Mouse (Mus musculus) heart, embryonic 16.5 days (tissue): ENCODE results near the gene Slc38a10. TPM values are rescaled to one million over a fixed set of nuclear protein-coding genes. Genes with fewer than 3 reads are reported as not detected.

Source experiments
- ATAC-seq: fragments of 200-750 bp; cut with Nextera tagmentation; replicated peaks from 2 replicates; pipeline ENCODE4 v1.8.0; 2017; ENCODE audit warnings: moderate number of reproducible peaks; ENCODE audit not compliant: insufficient read depth, low FRiP score; ENCODE audit errors: extremely low read depth
- H3K27ac ChIP-seq: fragments of 300-500 bp; sonication (generic); 2 replicates; pipeline ENCODE4 v1.5.1; 2014; ENCODE audit warnings: mild to moderate bottlenecking, low read length, control low read depth, moderate library complexity
- H3K27me3 ChIP-seq: fragments of 300-500 bp; sonication (generic); 2 replicates; pipeline ENCODE4 v1.6.1; 2014; ENCODE audit warnings: low read length, mixed read lengths; ENCODE audit not compliant: control insufficient read depth, insufficient read depth
- H3K36me3 ChIP-seq: fragments of 300-500 bp; sonication (generic); 2 replicates; pipeline ENCODE4 v1.6.1; 2014; ENCODE audit not compliant: control insufficient read depth, insufficient read depth
- H3K4me1 ChIP-seq: fragments of 300-500 bp; sonication (generic); 2 replicates; pipeline ENCODE4 v1.6.1; 2014; ENCODE audit warnings: low read length, mixed read lengths; ENCODE audit not compliant: control insufficient read depth, insufficient read depth
- H3K4me2 ChIP-seq: fragments of 300-500 bp; sonication (generic); 2 replicates; pipeline ENCODE4 v1.6.1; 2014; ENCODE audit warnings: low read depth, mild to moderate bottlenecking, control low read depth, low read length
- H3K4me3 ChIP-seq: fragments of 300-500 bp; sonication (generic); 2 replicates; pipeline ENCODE4 v1.5.1; 2014; ENCODE audit warnings: mild to moderate bottlenecking, control low read depth, low read length
- H3K9ac ChIP-seq: fragments of 300-500 bp; sonication (generic); 2 replicates; pipeline ENCODE4 v1.6.1; 2014; ENCODE audit warnings: low read length, control low read depth
- H3K9me3 ChIP-seq: fragments of 300-500 bp; sonication (generic); replicated peaks from 2 replicates; pipeline ENCODE4 v1.6.1; 2016; ENCODE audit warnings: low read length; ENCODE audit not compliant: control insufficient read depth
- WGBS: fragments of 180-500 bp; shearing (Covaris S2); extraction: QIAGEN DNeasy Blood & Tissue Kit; methylation state at CpG from one replicate; pipeline ENCODE4 v1.1.7; 2014; 5-methylcytosine and 5-hydroxymethylcytosine counted together
- polyA plus RNA-seq: library from polyadenylated mRNA; unstranded; fragments of >200 nt; fragmentation: Nextera tagmentation; extraction: Ambion mirVana; gene quantifications from 2 replicates; pipeline ENCODE4 v1.2.1, GENCODE M21; 2015

The Slc38a10 gene
- polyA plus RNA-seq, 1 experiment from 2014 or later: 87.3 TPM

GRCm38 (mm10) chr11:120164471-120165261 is 13.5 kb upstream of the Slc38a10 start:
- Histone ChIP-seq H3K27ac (peak overlapping the region; percentile 97), H3K9me3 (no peaks in the 10 kb centered on the region), H3K4me2 (peak overlapping the region; percentile 64), H3K4me1 (peaks cover 29% of the 10 kb centered on the region), H3K27me3 (no peaks in the 10 kb centered on the region), H3K9ac (peak overlapping the region; percentile 82), H3K36me3 (no peaks in the 10 kb centered on the region), H3K4me3 (peak overlapping the region; percentile 50)
- ATAC-seq: peak; percentile 84
- WGBS: 34% methylated on average over 17 of the region's 17 CpGs

GRCm38 (mm10) chr11:120164028-120164427 is 12.9 kb upstream of the Slc38a10 start:
- Histone ChIP-seq H3K4me3 (peak overlapping the region; percentile 50), H3K27me3 (no peaks in the 10 kb centered on the region), H3K4me1 (peaks cover 29% of the 10 kb centered on the region), H3K9me3 (no peaks in the 10 kb centered on the region), H3K27ac (peak overlapping the region; percentile 97), H3K36me3 (no peaks in the 10 kb centered on the region), H3K9ac (peak overlapping the region; percentile 82), H3K4me2 (peak overlapping the region; percentile 64)
- no peak for ATAC-seq
- 50% methylated on average over 5 of the region's 5 CpGs for WGBS

GRCm38 (mm10) chr11:120163207-120163606 is 12.1 kb upstream of the Slc38a10 start:
- Histone ChIP-seq H3K4me2 (no peak overlapping the region), H3K36me3 (no peaks in the 10 kb centered on the region), H3K9me3 (no peaks in the 10 kb centered on the region), H3K9ac (no peak overlapping the region), H3K27ac (no peak overlapping the region), H3K4me3 (no peak overlapping the region), H3K4me1 (peaks cover 28% of the 10 kb centered on the region), H3K27me3 (no peaks in the 10 kb centered on the region)
- 88% methylated on average over 3 of the region's 3 CpGs for WGBS
- ATAC-seq: no peak

GRCm38 (mm10) chr11:120161245-120161644 is 10.1 kb upstream of the Slc38a10 start:
- no peaks in the 10 kb centered on the region for H3K27me3 ChIP-seq
- H3K36me3 ChIP-seq: no peaks in the 10 kb centered on the region
- 0 out of 2 replicates have a peak overlapping the region, but pooled peaks have one; percentile 23 for H3K9ac ChIP-seq
- peaks cover 23% of the 10 kb centered on the region for H3K4me1 ChIP-seq
- ATAC-seq: no peak
- H3K27ac ChIP-seq: no peak overlapping the region
- no peaks in the 10 kb centered on the region for H3K9me3 ChIP-seq
- no peak overlapping the region for H3K4me2 ChIP-seq
- H3K4me3 ChIP-seq: no peak overlapping the region
- 40% methylated on average over 4 of the region's 4 CpGs for WGBS

- 71% methylated on average over 4 of the region's 4 CpGs for WGBS
- H3K4me3 ChIP-seq: no peak overlapping the region
- no peak for ATAC-seq
- no peak overlapping the region for H3K27ac ChIP-seq
- H3K36me3 ChIP-seq: no peaks in the 10 kb centered on the region
- no peaks in the 10 kb centered on the region for H3K9me3 ChIP-seq
- peaks cover 17% of the 10 kb centered on the region for H3K4me1 ChIP-seq
- H3K27me3 ChIP-seq: no peaks in the 10 kb centered on the region
- no peak overlapping the region for H3K4me2 ChIP-seq
- H3K9ac ChIP-seq: no peak overlapping the region
Observed at GRCm38 (mm10) chr11:120160478-120160877, 9.3 kb upstream of the Slc38a10 start.

- Histone ChIP-seq H3K36me3 (no peaks in the 10 kb centered on the region), H3K9me3 (no peaks in the 10 kb centered on the region), H3K4me3 (no peak overlapping the region), H3K27ac (no peak overlapping the region; the same call in 1 of the 2 replicates), H3K4me2 (no peak overlapping the region), H3K27me3 (no peaks in the 10 kb centered on the region), H3K9ac (0 out of 2 replicates have a peak overlapping the region, but pooled peaks have one; percentile 3), H3K4me1 (peaks cover 17% of the 10 kb centered on the region)
- WGBS: 49% methylated on average over 5 of the region's 5 CpGs
- no peak for ATAC-seq
Observed at GRCm38 (mm10) chr11:120159653-120160052, 8.5 kb upstream of the Slc38a10 start.

GRCm38 (mm10) chr11:120158828-120159227 is 7.7 kb upstream of the Slc38a10 start:
- ATAC-seq: peak; percentile 58
- Histone ChIP-seq H3K36me3 (no peaks in the 10 kb centered on the region), H3K27me3 (no peaks in the 10 kb centered on the region), H3K27ac (no peak overlapping the region), H3K9ac (0 out of 2 replicates have a peak overlapping the region, but pooled peaks have one; percentile 27), H3K4me1 (peaks cover 13% of the 10 kb centered on the region), H3K4me3 (no peak overlapping the region), H3K9me3 (no peaks in the 10 kb centered on the region), H3K4me2 (no peak overlapping the region)
- WGBS: 45% methylated on average over 5 of the region's 5 CpGs

- WGBS: under 1% methylated on average over 44 of the region's 44 CpGs
- no peaks in the 10 kb centered on the region for H3K27me3 ChIP-seq
Observed at GRCm38 (mm10) chr11:120150440-120151112, 570 bp downstream of the Slc38a10 start.

More at GRCm38 (mm10) chr11:120150440-120151112, 570 bp downstream of the Slc38a10 start:
- Histone ChIP-seq H3K4me3 (peak overlapping the region; percentile 78), H3K27ac (peak overlapping the region; percentile 78), H3K4me1 (peaks cover 12% of the 10 kb centered on the region), H3K9ac (peak overlapping the region; percentile 82), H3K36me3 (no peaks in the 10 kb centered on the region), H3K9me3 (no peaks in the 10 kb centered on the region), H3K4me2 (peak overlapping the region; percentile 92)
- peak; percentile 21 for ATAC-seq
